Mouse (Mus musculus): ENCODE measurements at regions not wholly inside any gene's neighbourhood (a gene's known extent, or its start where the extent isn't known, plus 50 kb on each side); places are given as distances from the start of the nearest gene placed in this dataset.
"Not testable (repeated sequence)": the region's sequence is repeated elsewhere in the genome, so short reads cannot be mapped to it uniquely, and the experiment has no call there.

- DNase-seq (ENCODE audit: low spot score), result no peak
Observed at GRCm38 (mm10) chr12:46636888-46637287, 181.8 kb downstream of the Nova1 start.

GRCm38 (mm10) chr12:46635125-46635772 lies 183.5 kb downstream of the Nova1 start:
- DNase-seq (ENCODE audit: low spot score), result peak; percentile 69

DNA sequence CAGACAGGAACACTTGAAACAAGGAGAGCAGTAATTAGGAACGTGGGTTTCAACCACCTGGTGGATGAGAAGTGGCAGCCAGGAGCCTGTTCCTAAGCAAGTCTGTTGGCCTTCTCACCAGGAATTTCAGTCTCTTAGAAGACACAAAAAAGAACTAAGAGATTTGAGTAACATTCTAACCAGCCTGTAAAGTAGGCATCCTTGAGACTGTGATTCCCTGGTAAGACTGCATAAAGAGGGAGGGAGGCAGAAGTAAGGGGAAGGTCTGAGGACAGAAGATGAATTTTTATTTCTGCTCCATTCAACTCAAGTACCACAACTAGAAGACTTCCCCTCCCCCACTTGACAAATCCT lies 184.0 kb downstream of the Nova1 start:
- no peak for DNase-seq (ENCODE audit: low spot score)

DNA sequence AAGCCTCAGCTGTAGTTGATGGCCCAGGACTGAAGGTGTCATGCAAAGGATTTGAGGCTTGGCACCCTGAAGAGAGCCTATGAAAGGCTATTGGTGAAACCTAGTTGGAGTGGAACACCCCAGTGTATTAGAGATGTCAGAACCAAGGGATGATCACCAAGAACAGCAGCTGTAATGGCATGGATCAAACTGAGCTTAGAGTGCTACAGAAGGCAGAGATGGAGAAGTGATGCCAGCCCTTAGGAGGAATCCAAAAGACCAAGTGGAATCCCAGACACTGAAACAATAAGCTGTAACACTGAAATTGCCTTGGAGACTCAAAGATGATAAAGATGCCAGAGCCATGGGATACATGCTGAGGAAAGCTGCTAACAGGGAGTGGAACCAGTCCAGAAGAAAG lies 186.3 kb downstream of the Nova1 start:
- not testable (repeated sequence) for DNase-seq (ENCODE audit: low spot score)

- no peak for DNase-seq (ENCODE audit: low spot score)
Observed at GRCm38 (mm10) chr12:46627320-46627719, 191.4 kb downstream of the Nova1 start.

- no peak for DNase-seq (ENCODE audit: low spot score)
Observed at GRCm38 (mm10) chr12:46611439-46611838, 207.3 kb downstream of the Nova1 start.

GRCm38 (mm10) chr12:46609580-46610311 lies 209.0 kb downstream of the Nova1 start:
- DNase-seq (ENCODE audit: low spot score), result peak; percentile 48

GRCm38 (mm10) chr12:46608290-46608910 lies 210.3 kb downstream of the Nova1 start:
- peak; percentile 34 for DNase-seq (ENCODE audit: low spot score)

GRCm38 (mm10) chr12:46597200-46597599 lies 221.5 kb downstream of the Nova1 start:
- no peak for DNase-seq (ENCODE audit: low spot score)

- DNase-seq (ENCODE audit: low spot score), result no peak
Observed at GRCm38 (mm10) chr12:46568665-46569064, 250.1 kb downstream of the Nova1 start.

- no peak for DNase-seq (ENCODE audit: low spot score)
Observed at GRCm38 (mm10) chr12:46566324-46566723, 252.4 kb downstream of the Nova1 start.

DNA sequence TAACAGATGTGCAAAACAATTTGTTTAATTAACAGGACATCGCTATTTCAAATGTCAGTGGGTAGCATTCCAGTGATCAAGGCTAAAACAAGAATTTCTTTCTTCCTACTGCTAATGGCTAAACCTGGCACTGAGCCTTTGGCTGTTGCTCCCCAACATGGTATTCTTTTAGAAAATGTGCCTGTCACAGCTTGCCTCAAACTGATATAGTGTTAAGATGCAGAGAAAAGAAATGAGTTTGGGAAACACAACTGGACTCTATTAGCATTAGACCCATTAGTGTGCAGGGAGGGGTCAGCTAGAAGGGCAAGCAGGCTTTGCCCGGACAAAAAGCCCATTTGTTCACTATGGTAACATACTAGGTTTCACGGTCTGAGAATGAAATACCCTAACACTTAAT lies 297.8 kb downstream of the Nova1 start:
- no peak for DNase-seq (ENCODE audit: low spot score)

DNA sequence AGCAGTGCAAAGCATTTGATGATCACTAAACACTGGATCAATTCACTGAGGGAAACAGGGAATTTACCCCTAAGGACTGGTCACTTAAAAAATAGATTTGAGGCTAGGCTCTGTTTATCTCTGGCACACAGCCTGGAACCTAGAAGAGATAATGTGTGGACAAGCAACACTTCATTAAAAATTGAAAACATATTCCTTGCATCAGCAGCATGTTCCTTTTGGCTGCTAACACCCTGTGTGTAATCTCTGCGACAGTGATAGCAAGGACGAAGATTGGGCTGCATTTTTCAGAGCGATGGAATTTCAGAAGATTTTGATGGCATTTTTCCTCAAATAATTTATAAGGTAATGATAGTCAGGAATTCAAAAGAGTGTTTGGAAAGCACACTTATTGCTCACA lies 310.9 kb downstream of the Nova1 start:
- no peak for DNase-seq (ENCODE audit: low spot score)

- no peak for DNase-seq (ENCODE audit: low spot score)
Observed at GRCm38 (mm10) chr12:46492465-46492864, 326.3 kb downstream of the Nova1 start.

DNA sequence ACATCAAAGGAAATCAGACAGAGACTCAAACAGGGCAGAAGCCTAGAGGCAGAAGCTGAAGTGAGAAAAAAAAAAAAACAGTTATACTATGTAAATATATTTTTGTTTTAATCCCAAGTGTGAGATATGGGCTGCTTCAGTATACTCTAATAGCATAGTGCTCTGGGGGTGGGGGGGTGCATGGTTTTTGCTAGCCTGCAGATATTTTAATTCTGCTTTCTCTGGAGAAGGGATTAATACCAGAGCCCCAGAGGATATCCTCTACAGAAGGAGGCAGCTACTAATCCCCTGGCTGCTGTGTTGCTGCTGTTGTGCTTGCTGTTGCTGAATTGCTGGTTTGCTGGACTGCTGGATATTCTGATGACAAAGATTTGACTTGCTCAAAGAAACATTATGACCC lies 367.8 kb downstream of the Nova1 start:
- DNase-seq (ENCODE audit: low spot score), result no peak

DNA sequence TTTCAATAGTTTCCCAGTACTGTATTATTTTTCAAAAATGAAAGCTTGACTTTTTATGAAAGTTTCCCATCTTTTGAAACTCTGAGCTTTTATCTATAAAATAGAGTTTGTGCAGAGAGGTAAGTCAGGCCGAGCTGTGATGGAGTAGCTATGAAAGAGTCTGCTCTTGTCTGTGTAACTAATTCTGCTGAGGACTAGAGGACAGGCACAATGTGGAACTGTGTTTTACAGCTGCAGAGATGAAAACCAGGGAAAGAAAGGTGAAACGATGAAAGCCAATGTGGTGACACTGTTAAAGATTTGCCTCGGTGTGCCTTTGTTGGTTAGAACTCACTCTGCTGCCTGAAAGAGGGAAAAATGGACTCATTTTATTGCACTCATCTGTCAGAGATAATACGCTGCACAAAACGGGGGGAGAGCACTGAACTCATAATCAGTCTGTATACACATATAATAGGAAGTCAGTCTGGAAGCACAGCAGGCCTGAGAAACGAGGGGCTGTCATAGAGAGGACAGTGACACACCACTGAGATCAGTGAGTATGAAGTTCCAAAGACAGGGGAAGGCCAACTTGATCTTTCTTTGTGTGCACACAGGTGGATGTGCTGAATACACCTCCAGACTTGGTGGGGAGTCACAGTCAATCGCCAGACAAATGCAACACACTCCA lies 373.9 kb downstream of the Nova1 start:
- DNase-seq (ENCODE audit: low spot score), result no peak

GRCm38 (mm10) chr12:46419591-46419990 lies 399.1 kb downstream of the Nova1 start:
- no peak for DNase-seq (ENCODE audit: low spot score)

GRCm38 (mm10) chr12:46418990-46419389 lies 399.7 kb downstream of the Nova1 start:
- no peak for DNase-seq (ENCODE audit: low spot score)

DNA sequence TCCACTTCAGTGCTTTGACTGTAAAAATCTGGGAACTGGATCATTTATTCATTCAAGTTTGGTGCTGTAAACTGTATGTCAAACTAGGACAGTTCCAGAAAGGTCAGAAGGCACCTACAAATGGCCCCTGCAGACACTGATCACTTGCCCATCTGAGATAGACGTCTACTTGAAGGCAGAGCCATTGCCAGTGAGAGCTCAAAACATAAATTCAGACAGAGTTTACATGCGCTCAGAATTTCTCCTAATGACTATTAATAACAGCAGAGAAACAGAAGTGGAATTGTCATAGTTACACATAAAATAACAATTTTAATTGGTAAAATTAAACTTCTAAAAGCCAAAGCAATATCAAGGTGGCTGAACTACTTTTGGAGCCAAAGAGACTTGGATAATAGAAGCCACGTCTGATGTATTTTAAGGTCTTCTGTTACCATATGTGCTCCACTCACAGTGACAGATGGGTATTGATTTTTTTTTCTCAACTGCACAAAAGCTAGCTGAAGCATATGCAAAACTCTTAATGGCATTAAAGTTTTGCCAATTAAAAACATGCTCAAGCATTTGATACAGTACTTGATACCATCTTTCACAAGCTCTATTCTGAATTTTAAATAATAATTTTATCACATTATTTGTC lies 401.8 kb downstream of the Nova1 start:
- DNase-seq (ENCODE audit: low spot score), result peak; percentile 55

DNA sequence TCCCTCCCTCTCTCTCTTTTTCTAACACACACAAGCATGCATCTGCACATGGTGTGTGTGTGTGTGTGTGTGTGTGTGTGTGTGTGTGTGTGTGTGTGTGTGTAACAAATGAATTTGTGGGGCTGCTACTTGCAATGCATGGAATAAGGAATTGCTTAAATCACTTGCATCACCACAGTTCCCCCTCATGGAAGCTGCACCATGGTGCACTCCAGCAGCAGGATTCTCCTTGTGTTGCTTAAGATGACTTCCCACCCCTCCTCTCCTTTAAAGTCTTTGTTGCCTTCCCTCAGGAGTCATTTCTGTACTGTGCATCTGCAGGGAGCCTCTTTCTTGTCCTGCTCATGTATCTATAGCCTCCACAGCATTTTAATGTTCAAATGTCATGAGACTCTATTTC lies 402.5 kb downstream of the Nova1 start:
- DNase-seq (ENCODE audit: low spot score), result no peak

DNA sequence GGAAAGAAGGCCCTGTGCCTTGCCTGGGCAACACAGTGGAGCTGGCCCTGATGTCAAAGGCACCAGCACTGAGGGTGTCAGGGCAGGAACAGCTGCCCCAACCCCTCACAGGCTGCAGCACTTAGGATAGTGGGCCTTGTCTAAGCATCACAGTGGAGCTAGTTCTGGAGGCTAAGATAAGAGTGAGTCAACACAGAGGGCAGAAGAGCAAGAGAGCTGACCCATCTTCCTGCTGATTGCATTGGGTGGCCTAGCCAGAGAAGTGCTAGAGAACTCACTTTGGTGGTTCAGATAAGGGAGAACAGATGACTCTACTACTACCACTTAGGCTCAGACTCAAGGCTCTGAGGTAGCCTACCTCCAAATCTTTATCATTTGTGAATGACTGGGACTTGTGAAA lies 413.1 kb downstream of the Nova1 start:
- DNase-seq (ENCODE audit: low spot score), result no peak

DNA sequence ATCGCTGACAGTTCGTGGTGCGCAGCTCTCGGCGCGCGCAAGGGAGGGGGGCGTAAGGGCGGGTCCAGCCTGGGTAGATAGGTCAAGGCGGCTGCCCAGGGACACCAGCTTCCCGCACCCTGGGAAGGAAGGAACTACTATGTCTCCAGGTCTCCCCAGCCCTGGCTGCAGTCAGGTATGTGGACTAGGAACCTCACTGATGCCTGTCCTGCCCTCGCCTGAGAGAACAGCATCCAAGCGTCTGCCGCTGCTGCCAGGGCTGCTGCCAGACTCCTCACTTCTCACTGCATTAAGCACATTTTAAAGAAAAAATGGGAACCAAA lies 419.1 kb downstream of the Nova1 start:
- peak; percentile 50 for DNase-seq (ENCODE audit: low spot score)

Data from retina, embryonic 14.5 days (tissue).